Mouse (Mus musculus): ENCODE measurements around the gene Tead2.

Tead2 gene

GRCm38 (mm10) chr7:45190186-45190585 lies 25.4 kb upstream of the Tead2 start:
- in situ Hi-C loops (cut with MboI; ENCODE audit: unreplicated experiment in 2 of 2) = no loop called here

GRCm38 (mm10) chr7:45191161-45191560 lies 24.4 kb upstream of the Tead2 start:
- in situ Hi-C loops (cut with MboI; ENCODE audit: unreplicated experiment in 2 of 2) = no loop called here

GRCm38 (mm10) chr7:45191803-45192363 lies 23.7 kb upstream of the Tead2 start:
- in situ Hi-C loops (cut with MboI; ENCODE audit: unreplicated experiment in 2 of 2) = no loop called here

- in situ Hi-C loops (cut with MboI; ENCODE audit: unreplicated experiment in 2 of 2) = no loop called here
These were observed 22.8 kb upstream of the Tead2 start for GRCm38 (mm10) chr7:45192585-45193310.

GRCm38 (mm10) chr7:45193406-45193805 lies 22.1 kb upstream of the Tead2 start:
- in situ Hi-C loops (cut with MboI; ENCODE audit: unreplicated experiment in 2 of 2) = no loop called here

GRCm38 (mm10) chr7:45193871-45194785 lies 21.4 kb upstream of the Tead2 start:
- in situ Hi-C loops (cut with MboI; ENCODE audit: unreplicated experiment in 2 of 2) = no loop called here

- in situ Hi-C loops (cut with MboI; ENCODE audit: unreplicated experiment in 2 of 2) = loop anchor here in 1 of 2 experiments (5.0 kb wide), 1 partner anchor 38 kb away; no protein-coding TSS in a partner anchor
These were observed 20.0 kb upstream of the Tead2 start for GRCm38 (mm10) chr7:45195341-45196175.

GRCm38 (mm10) chr7:45196176-45196535 lies 19.4 kb upstream of the Tead2 start:
- in situ Hi-C loops (cut with MboI; ENCODE audit: unreplicated experiment in 2 of 2) = loop anchor here in 1 of 2 experiments (5.0 kb wide), 1 partner anchor 39 kb away; no protein-coding TSS in a partner anchor

- in situ Hi-C loops (cut with MboI; ENCODE audit: unreplicated experiment in 2 of 2) = loop anchor here in 1 of 2 experiments (5.0 kb wide), 1 partner anchor 40 kb away; no protein-coding TSS in a partner anchor
These were observed 18.6 kb upstream of the Tead2 start for GRCm38 (mm10) chr7:45196994-45197393.

GRCm38 (mm10) chr7:45198435-45198834 lies 17.1 kb upstream of the Tead2 start:
- in situ Hi-C loops (cut with MboI; ENCODE audit: unreplicated experiment in 2 of 2) = loop anchor here in 1 of 2 experiments (5.0 kb wide), 1 partner anchor 41 kb away; no protein-coding TSS in a partner anchor

- in situ Hi-C loops (cut with MboI; ENCODE audit: unreplicated experiment in 2 of 2) = loop anchor here in 1 of 2 experiments (5.0 kb wide), 1 partner anchor 42 kb away; no protein-coding TSS in a partner anchor
These were observed 16.6 kb upstream of the Tead2 start for GRCm38 (mm10) chr7:45198961-45199360.

- in situ Hi-C loops (cut with MboI; ENCODE audit: unreplicated experiment in 2 of 2) = loop anchor here (5.0 kb wide), 3 partner anchors 35 to 120 kb away; partner anchors contain the start of gene Cd37 (in 1 of the 2)
These were observed 12.9 kb upstream of the Tead2 start for GRCm38 (mm10) chr7:45202654-45203053.

- in situ Hi-C loops (cut with MboI; ENCODE audit: unreplicated experiment in 2 of 2) = loop anchor here (5.0 kb wide), 4 partner anchors 33 to 122 kb away; partner anchors contain the start of gene Cd37 (in 1 of the 2)
These were observed 11.0 kb upstream of the Tead2 start, which contains the start of gene Ccdc155 for GRCm38 (mm10) chr7:45204380-45205143. TSS of gene Ccdc155 (minus strand) at chr7:45204892.

GRCm38 (mm10) chr7:45208260-45208659 lies 7.3 kb upstream of the Tead2 start:
- in situ Hi-C loops (cut with MboI; ENCODE audit: unreplicated experiment in 2 of 2) = loop anchor here in 1 of 2 experiments (5.0 kb wide), 1 partner anchor 94 kb away; no protein-coding TSS in a partner anchor

- in situ Hi-C loops (cut with MboI; ENCODE audit: unreplicated experiment in 2 of 2) = no loop called here
These were observed 4.5 kb upstream of the Tead2 start for GRCm38 (mm10) chr7:45211070-45211469.

GRCm38 (mm10) chr7:45211851-45212251 lies 3.7 kb upstream of the Tead2 start, which contains the start of gene Dkkl1:
TSS of gene Dkkl1 (minus strand) at chr7:45212147.
- in situ Hi-C loops (cut with MboI; ENCODE audit: unreplicated experiment in 2 of 2) = no loop called here

- in situ Hi-C loops (cut with MboI; ENCODE audit: unreplicated experiment in 2 of 2) = no loop called here
These were observed 3.2 kb upstream of the Tead2 start for GRCm38 (mm10) chr7:45212356-45212755.

GRCm38 (mm10) chr7:45213708-45214107 lies 1.8 kb upstream of the Tead2 start:
- in situ Hi-C loops (cut with MboI; ENCODE audit: unreplicated experiment in 2 of 2) = no loop called here
